Mouse (Mus musculus): Measurements from ENCODE around the gene Fam228a.

DNA sequence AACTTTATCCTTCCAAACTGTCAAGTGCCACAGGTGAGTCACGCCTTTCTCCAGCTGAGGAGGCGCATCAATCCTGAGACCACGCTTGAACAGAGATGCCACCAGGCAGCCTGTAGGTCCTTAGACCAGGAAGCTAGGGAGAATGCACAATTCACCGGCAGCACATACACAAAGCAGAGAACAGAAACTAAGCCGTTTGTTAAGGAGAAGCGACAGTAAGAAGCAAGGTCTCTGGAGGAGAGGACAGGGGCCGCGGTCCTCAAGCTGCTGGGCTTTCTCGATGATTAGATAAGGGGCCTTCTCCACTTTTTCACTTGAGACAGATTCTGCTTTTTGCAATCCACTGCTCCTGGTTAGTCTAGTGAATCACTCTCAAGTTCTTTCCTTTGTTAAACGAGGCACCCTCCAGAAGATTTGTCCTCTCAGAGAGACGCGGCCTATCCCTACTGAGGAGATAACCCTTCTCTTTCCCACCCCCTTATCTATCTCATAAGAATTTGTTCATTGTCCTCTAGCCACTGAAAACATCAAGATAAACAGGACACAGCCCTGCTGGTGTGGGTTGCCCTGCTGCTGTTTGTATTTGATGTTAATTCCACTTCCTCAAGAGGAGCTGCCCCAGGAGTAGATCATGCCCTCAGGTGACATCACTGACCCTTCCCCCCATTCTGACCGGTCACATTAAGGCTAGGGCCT lies 19.0 kb downstream of the Fam228a start:
- TF ChIP-seq CTCF (IDR thresholded peaks at IDR 0.05; ENCODE audit: low read depth): no peak
- no peak for TF ChIP-seq EP300 (IDR thresholded peaks at IDR 0.05; ENCODE audit: low read depth)

Measured in heart, postnatal 0 days (tissue).